Mouse (Mus musculus) hindbrain, embryonic 10.5 days (tissue): ENCODE measurements around the gene Gm11034. TPM values are rescaled to one million over a fixed set of nuclear protein-coding genes. Genes with fewer than 3 reads are reported as not detected.

Source experiments
- DNase-seq: peaks from one replicate; pipeline ENCODE4 v3.0.0-alpha.2; 2017; ENCODE audit warnings: low spot score
- H3K27ac ChIP-seq: fragments of 300-500 bp; sonication (generic); 2 replicates; pipeline ENCODE4 v1.5.1; 2016; ENCODE audit warnings: mild to moderate bottlenecking, moderate library complexity
- H3K27me3 ChIP-seq: fragments of 300-500 bp; sonication (generic); 2 replicates; pipeline ENCODE4 v1.6.1; 2016; ENCODE audit warnings: mild to moderate bottlenecking; ENCODE audit not compliant: poor library complexity, insufficient read depth, severe bottlenecking
- H3K36me3 ChIP-seq: fragments of 300-500 bp; sonication (generic); 2 replicates; pipeline ENCODE4 v1.6.1; 2016; ENCODE audit warnings: mild to moderate bottlenecking, moderate library complexity
- H3K4me1 ChIP-seq: fragments of 300-500 bp; sonication (generic); replicated peaks from 2 replicates; pipeline ENCODE4 v1.6.1; 2016; ENCODE audit warnings: mild to moderate bottlenecking
- H3K4me3 ChIP-seq: fragments of 300-500 bp; sonication (generic); 2 replicates; pipeline ENCODE4 v1.5.1; 2016; ENCODE audit warnings: mild to moderate bottlenecking, moderate library complexity
- H3K9me3 ChIP-seq: fragments of 300-500 bp; sonication (generic); 2 replicates; pipeline ENCODE4 v1.6.1; 2016; ENCODE audit warnings: mild to moderate bottlenecking, moderate library complexity
- WGBS: fragments of 180-500 bp; shearing (Covaris S2); methylation state at CpG from one replicate; pipeline ENCODE4 v1.1.7; 2016; 5-methylcytosine and 5-hydroxymethylcytosine counted together
- polyA plus RNA-seq: library from polyadenylated mRNA; unstranded; fragments of >200 nt; fragmentation: Nextera tagmentation; extraction: Ambion mirVana; gene quantifications from 2 replicates; pipeline ENCODE4 v1.2.1, GENCODE M21; 2016

The Gm11034 gene
- polyA plus RNA-seq, 1 experiment from 2014 or later = not detected

DNA sequence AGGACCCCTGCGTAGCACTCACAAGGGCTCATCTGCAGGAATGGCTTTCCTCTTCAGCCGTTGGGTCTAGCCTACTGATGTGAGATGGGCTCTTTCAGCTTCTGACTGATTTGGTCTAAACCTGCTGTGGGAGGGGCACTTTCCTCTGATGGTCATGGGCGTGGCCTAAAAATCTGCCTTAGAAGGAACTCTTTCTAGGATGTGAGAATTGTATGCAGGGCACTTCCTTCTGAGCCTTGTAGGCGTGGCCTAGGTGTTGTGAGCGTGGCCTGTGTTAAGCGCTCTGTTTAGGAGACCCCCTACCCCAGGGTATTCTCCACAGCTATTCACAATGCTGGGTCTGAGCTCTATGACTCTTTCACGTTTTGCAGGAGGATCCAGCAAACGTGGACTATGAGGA lies 15.4 kb downstream of the Gm11034 start:
- Histone ChIP-seq H3K27me3 (no peaks in the 10 kb centered on the region), H3K27ac (no peak overlapping the region)
- 58% methylated on average over 8 of the region's 8 CpGs for WGBS

GRCm38 (mm10) chr8:72192065-72192464 lies 21.4 kb downstream of the Gm11034 start:
- no peaks in the 10 kb centered on the region for H3K9me3 ChIP-seq
- H3K27ac ChIP-seq = no peak overlapping the region
- no peaks in the 10 kb centered on the region for H3K4me1 ChIP-seq

More for the DNA sequence above, 15.4 kb downstream of the Gm11034 start:
- Histone ChIP-seq H3K4me3 (no peak overlapping the region), H3K36me3 (no peaks in the 10 kb centered on the region), H3K4me1 (no peaks in the 10 kb centered on the region), H3K9me3 (peaks cover 14% of the 10 kb centered on the region)
- no peak for DNase-seq

DNA sequence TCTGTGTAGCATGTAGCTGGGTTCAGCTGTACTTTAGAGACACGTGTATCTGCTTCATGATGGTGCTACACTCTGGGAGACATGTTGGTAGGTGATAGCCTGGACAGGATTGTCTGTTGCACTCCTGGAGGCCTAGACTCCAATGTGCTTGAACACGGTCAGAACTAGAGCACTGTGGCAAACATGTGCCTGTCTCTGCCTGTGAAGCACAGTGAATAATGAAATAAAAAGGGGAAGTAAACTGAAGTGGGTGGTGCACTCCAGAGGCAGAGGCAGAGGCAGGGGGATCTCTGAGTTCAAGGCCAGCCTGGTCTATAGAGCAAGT lies 23.3 kb downstream of the Gm11034 start:
- Histone ChIP-seq H3K4me3 (no peak overlapping the region), H3K4me1 (no peaks in the 10 kb centered on the region), H3K27me3 (no peaks in the 10 kb centered on the region), H3K36me3 (no peaks in the 10 kb centered on the region), H3K9me3 (no peaks in the 10 kb centered on the region), H3K27ac (no peak overlapping the region)
- WGBS = 85% methylated on average over 2 of the region's 2 CpGs
- no peak for DNase-seq

More at GRCm38 (mm10) chr8:72192065-72192464, 21.4 kb downstream of the Gm11034 start:
- no peak for DNase-seq
- no peaks in the 10 kb centered on the region for H3K27me3 ChIP-seq
- H3K36me3 ChIP-seq = no peaks in the 10 kb centered on the region
- H3K4me3 ChIP-seq = no peak overlapping the region

DNA sequence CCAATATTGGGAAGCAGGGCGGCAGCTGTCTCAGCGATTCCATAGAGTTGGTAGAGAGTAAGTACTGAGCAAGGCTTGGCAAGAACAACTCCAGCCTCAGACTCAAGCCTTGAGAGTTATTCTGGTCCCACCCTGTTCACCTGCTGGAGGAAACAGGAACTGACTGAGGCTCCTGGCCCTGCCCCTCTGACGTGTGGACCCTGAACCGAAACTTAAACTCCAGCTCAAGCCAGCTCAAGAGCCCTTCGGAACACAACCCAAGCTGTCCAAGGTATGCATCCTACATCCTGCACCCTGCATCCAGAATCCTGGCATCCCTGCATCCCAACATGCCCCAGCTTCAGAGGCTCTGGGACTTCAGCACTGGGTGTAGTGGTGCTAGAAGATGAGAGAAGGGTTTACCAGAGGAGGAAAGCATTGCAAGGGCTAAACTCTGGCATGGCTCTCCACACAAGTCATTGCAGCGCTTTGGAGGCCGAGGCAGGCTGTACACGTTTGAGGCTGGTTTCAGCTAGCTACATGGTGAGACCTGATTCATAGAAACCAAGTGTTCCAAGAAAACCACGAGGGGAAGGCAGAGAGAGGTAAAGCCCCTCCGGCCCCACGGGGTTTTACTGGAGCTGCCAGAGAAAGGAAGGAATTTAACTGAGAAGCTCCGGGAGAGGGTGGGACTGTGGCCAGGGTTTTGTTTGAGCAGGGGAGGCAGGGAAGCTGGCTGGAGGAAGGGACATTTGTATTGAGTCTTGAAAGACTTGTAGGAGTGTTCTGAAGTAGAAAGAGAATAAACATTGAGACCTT lies 23.8 kb downstream of the Gm11034 start, which contains the start of gene Hsh2d:
Gene Hsh2d (plus strand): TSS at position 222 of the 798 bp plus-strand sequence.
- no peak within 1 kb of the TSS for H3K27ac ChIP-seq
- H3K4me3 ChIP-seq = no peak within 1 kb of the TSS
- H3K27me3 ChIP-seq = no peaks in the 10 kb centered on the region
- no peak for DNase-seq
- 73% methylated on average over 12 of the region's 12 CpGs for WGBS
- H3K4me1 ChIP-seq = no peaks in the 10 kb centered on the region
- H3K36me3 ChIP-seq = no peaks in the 10 kb centered on the region
- no peaks in the 10 kb centered on the region for H3K9me3 ChIP-seq

- Histone ChIP-seq H3K4me3 (no peak overlapping the region), H3K36me3 (no peaks in the 10 kb centered on the region), H3K9me3 (no peaks in the 10 kb centered on the region), H3K4me1 (no peaks in the 10 kb centered on the region), H3K27ac (no peak overlapping the region), H3K27me3 (no peaks in the 10 kb centered on the region)
- 89% methylated on average over 2 of the region's 2 CpGs for WGBS
- DNase-seq = no peak
These were observed 25.6 kb downstream of the Gm11034 start for GRCm38 (mm10) chr8:72187793-72188331.

DNA sequence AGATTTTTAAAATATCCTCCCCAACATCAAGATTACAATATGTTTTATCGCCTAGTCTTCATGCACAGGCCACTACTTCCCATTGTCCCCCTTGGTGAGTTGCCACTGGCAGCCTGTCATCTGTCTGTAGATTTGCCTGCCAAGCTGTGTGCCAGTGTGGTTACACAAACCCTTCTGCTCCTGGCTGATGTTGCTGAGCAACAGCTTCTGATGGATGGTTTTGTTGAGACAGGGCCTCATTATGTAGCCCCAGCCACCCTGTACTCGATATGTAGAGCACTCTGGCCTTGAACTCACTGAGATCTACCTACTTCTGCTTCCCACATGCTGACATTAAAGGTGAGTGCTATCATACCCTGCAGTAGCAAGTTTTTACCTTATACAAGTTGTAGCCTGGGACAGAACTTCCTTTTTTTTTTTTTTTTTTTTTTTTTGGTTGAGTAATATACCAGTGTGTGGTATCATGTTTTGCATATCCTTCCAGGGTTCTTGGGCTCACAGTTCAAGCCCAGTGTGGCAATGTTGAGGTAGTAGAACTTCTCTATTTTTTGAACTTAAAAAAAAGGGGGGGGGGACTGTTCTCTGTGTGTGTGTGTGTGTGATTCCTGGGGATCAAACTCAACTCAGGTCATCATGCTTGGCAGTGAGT lies 29.8 kb downstream of the Gm11034 start:
- peaks cover 38% of the 10 kb centered on the region for H3K36me3 ChIP-seq
- 81% methylated on average over 2 of the region's 2 CpGs for WGBS

GRCm38 (mm10) chr8:72177346-72177925 lies 36.0 kb downstream of the Gm11034 start:
- Histone ChIP-seq H3K36me3 (peaks cover 99% of the 10 kb centered on the region), H3K4me1 (no peaks in the 10 kb centered on the region; the same call in 1 of the 2 replicates), H3K27ac (peak overlapping the region; percentile 59; the same call in 1 of the 2 replicates), H3K27me3 (no peaks in the 10 kb centered on the region), H3K9me3 (no peaks in the 10 kb centered on the region), H3K4me3 (no peak overlapping the region)
- WGBS = 63% methylated on average over 5 of the region's 5 CpGs
- DNase-seq = peak; percentile 70

More for the DNA sequence above, 29.8 kb downstream of the Gm11034 start:
- H3K9me3 ChIP-seq = no peaks in the 10 kb centered on the region
- no peaks in the 10 kb centered on the region for H3K4me1 ChIP-seq
- H3K4me3 ChIP-seq = no peak overlapping the region
- no peaks in the 10 kb centered on the region for H3K27me3 ChIP-seq
- DNase-seq = no peak
- H3K27ac ChIP-seq = no peak overlapping the region

DNA sequence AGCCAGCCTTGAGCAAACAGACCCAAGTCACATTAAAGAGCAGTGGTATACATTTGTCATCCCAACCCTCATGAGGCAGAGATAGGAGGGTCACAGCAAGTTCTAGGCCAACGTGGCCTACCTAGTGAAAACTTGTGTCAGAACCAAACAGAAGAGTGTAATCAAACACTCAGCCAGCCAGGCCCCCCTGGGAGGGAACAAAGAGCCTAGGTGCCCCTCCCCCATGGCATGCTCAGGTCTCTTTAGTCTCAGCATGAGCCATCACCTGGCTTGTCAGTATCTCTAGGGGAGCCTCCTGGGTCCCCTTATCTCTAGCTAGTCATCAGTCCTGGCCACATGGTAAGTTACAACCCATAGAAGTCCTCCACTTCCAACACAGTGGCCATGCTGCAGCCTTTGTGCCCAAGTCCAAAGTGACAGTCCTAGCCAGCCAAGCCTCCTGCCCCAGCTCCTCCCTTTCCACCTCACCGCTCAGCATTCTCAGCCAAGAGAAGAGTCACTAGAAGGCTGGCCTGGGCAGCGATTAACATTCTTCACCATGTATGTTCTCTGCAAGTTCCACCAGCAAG lies 43.7 kb downstream of the Gm11034 start:
- Histone ChIP-seq H3K4me3 (no peak overlapping the region), H3K36me3 (peaks cover 97% of the 10 kb centered on the region), H3K27ac (no peak overlapping the region), H3K27me3 (no peaks in the 10 kb centered on the region), H3K9me3 (no peaks in the 10 kb centered on the region), H3K4me1 (no peaks in the 10 kb centered on the region)
- WGBS = 87% methylated on average over 3 of the region's 3 CpGs
- no peak for DNase-seq

DNA sequence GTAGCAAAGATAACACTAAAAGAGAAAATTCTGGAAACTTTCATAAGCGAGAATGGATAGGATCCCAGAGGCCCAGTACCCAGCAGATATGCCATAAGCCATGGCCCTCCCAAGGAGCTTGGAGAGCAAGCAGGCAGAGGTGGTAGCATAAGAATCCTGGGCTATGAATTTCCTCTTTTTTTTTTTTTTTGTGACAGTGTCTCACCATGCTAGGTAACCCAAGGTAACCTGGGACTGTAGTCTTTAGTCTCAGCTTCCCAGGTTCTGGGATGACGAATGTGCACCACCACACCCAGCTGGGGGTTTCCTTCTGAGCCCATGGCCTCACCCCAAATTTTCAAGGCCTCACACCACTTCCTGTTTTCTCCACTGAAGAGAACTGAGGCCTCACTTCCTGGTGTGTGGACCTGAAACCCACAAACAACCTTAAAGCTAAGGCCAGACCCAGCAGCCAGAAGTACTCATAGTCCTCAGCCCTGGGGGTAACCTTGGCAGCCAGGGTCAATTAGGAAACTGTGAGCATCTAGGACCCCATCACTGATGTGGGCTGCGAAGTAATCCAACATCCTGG lies 44.3 kb downstream of the Gm11034 start:
- 90% methylated on average over 3 of the region's 3 CpGs for WGBS
- no peaks in the 10 kb centered on the region for H3K27me3 ChIP-seq
- H3K4me3 ChIP-seq = no peak overlapping the region
- H3K36me3 ChIP-seq = peaks cover 97% of the 10 kb centered on the region
- H3K27ac ChIP-seq = no peak overlapping the region
- H3K9me3 ChIP-seq = no peaks in the 10 kb centered on the region
- H3K4me1 ChIP-seq = no peaks in the 10 kb centered on the region
- DNase-seq = no peak

Other genes with a start within 250 kb of the Gm11034 start
- 0.50 and 1.0 TPM in 2 replicates for gene Cyp4f18, start 204.0 kb downstream of the Gm11034 start, polyA plus RNA-seq
- not detected in 2 replicates for gene Olfr372, start 172.4 kb downstream of the Gm11034 start, polyA plus RNA-seq
- 0.04 TPM in 1 of 2 replicates, not detected in the other for gene Olfr373, start 130.5 kb downstream of the Gm11034 start, polyA plus RNA-seq
- not detected in 2 replicates for gene Olfr374, start 106.6 kb downstream of the Gm11034 start, polyA plus RNA-seq
- 481 and 624 TPM in 2 replicates for gene Tpm4, start 78.7 kb downstream of the Gm11034 start, polyA plus RNA-seq
- 141 and 155 TPM in 2 replicates for gene Rab8a, start 52.4 kb downstream of the Gm11034 start, polyA plus RNA-seq
- gene Hsh2d, start 24.0 kb downstream of the Gm11034 start, polyA plus RNA-seq = not detected in 2 replicates
- gene Cib3, start 799 bp downstream of the Gm11034 start, polyA plus RNA-seq = not detected in 2 replicates
- 63.4 and 80.6 TPM in 2 replicates for gene Fam32a, start 6.1 kb upstream of the Gm11034 start, polyA plus RNA-seq
- gene Ap1m1, start 26.4 kb upstream of the Gm11034 start, polyA plus RNA-seq = 186 and 213 TPM in 2 replicates
- gene Gm10282, start 91.6 kb upstream of the Gm11034 start, polyA plus RNA-seq = 31.5 and 33.0 TPM in 2 replicates
- gene Klf2, start 105.4 kb upstream of the Gm11034 start, polyA plus RNA-seq = 3.9 and 5.8 TPM in 2 replicates
- 73.8 and 74.3 TPM in 2 replicates for gene Eps15l1, start 207.8 kb upstream of the Gm11034 start, polyA plus RNA-seq
- gene Calr3, start 230.2 kb upstream of the Gm11034 start, polyA plus RNA-seq = 0.80 and 1.6 TPM in 2 replicates
- 14.3 and 15.5 TPM in 2 replicates for gene 1700030K09Rik, start 230.2 kb upstream of the Gm11034 start, polyA plus RNA-seq